Mouse (Mus musculus) stomach, embryonic 16.5 days (tissue): ENCODE measurements around the gene Hivep3. TPM values are rescaled to one million over a fixed set of nuclear protein-coding genes. Genes with fewer than 3 reads are reported as not detected.

Source experiments
- ATAC-seq: fragments of 200-750 bp; cut with Nextera tagmentation; 2 replicates; pipeline ENCODE4 v1.8.0; 2017; ENCODE audit warnings: moderate number of reproducible peaks, moderate TSS enrichment; ENCODE audit not compliant: insufficient read depth, low FRiP score
- H3K27ac ChIP-seq: fragments of 300-500 bp; sonication (generic); 2 replicates; pipeline ENCODE4 v1.5.1; 2014; ENCODE audit warnings: low read length
- H3K27me3 ChIP-seq: fragments of 300-500 bp; sonication (generic); 2 replicates; pipeline ENCODE4 v1.6.1; 2014; ENCODE audit warnings: low read length, control low read depth, mixed read lengths; ENCODE audit not compliant: control insufficient read depth, insufficient read depth
- H3K36me3 ChIP-seq: fragments of 300-500 bp; sonication (generic); 2 replicates; pipeline ENCODE4 v1.6.1; 2014; ENCODE audit warnings: low read length; ENCODE audit not compliant: control insufficient read depth, insufficient read depth
- H3K4me1 ChIP-seq: fragments of 300-500 bp; sonication (generic); 2 replicates; pipeline ENCODE4 v1.6.1; 2014; ENCODE audit warnings: low read length, control low read depth, mixed read lengths; ENCODE audit not compliant: control insufficient read depth, insufficient read depth
- H3K4me2 ChIP-seq: fragments of 300-500 bp; sonication (generic); 2 replicates; pipeline ENCODE4 v1.6.1; 2014; ENCODE audit warnings: low read depth, low read length, mixed read lengths
- H3K4me3 ChIP-seq: fragments of 300-500 bp; sonication (generic); replicated peaks from 2 replicates; pipeline ENCODE4 v1.5.1; 2014; ENCODE audit warnings: mild to moderate bottlenecking, low read length
- H3K9ac ChIP-seq: fragments of 300-500 bp; sonication (generic); 2 replicates; pipeline ENCODE4 v1.6.1; 2014; ENCODE audit warnings: low read length
- H3K9me3 ChIP-seq: fragments of 300-500 bp; sonication (generic); replicated peaks from 2 replicates; pipeline ENCODE4 v1.6.1; 2016; ENCODE audit warnings: low read length, control low read depth; ENCODE audit not compliant: control insufficient read depth
- WGBS: fragments of 180-500 bp; shearing (Covaris S2); extraction: QIAGEN DNeasy Blood & Tissue Kit; methylation state at CpG from one replicate; pipeline ENCODE4 v1.1.7; 2014; 5-methylcytosine and 5-hydroxymethylcytosine counted together
- polyA plus RNA-seq: library from polyadenylated mRNA; unstranded; fragments of >200 nt; fragmentation: Nextera tagmentation; extraction: Ambion mirVana; gene quantifications from 2 replicates; pipeline ENCODE4 v1.2.1, GENCODE M21; 2015

The Hivep3 gene
- polyA plus RNA-seq, 1 experiment from 2014 or later, result 8.8 TPM

GRCm38 (mm10) chr4:119961164-119961563 is 227.6 kb downstream of the Hivep3 start:
- Histone ChIP-seq H3K9ac (no peak overlapping the region), H3K36me3 (no peaks in the 10 kb centered on the region), H3K9me3 (no peaks in the 10 kb centered on the region), H3K4me3 (no peak overlapping the region), H3K4me2 (no peak overlapping the region), H3K4me1 (no peaks in the 10 kb centered on the region), H3K27me3 (no peaks in the 10 kb centered on the region), H3K27ac (no peak overlapping the region)
- no peak for ATAC-seq
- 83% methylated on average over 5 of the region's 5 CpGs for WGBS

GRCm38 (mm10) chr4:119962066-119962465 is 228.5 kb downstream of the Hivep3 start:
- Histone ChIP-seq H3K9me3 (no peaks in the 10 kb centered on the region), H3K4me3 (no peak overlapping the region), H3K4me2 (no peak overlapping the region), H3K9ac (no peak overlapping the region), H3K4me1 (no peaks in the 10 kb centered on the region), H3K36me3 (no peaks in the 10 kb centered on the region), H3K27me3 (no peaks in the 10 kb centered on the region), H3K27ac (no peak overlapping the region)
- WGBS, result 77% methylated on average over 5 of the region's 5 CpGs
- ATAC-seq, result no peak

GRCm38 (mm10) chr4:119966105-119967072 is 232.8 kb downstream of the Hivep3 start:
- no peaks in the 10 kb centered on the region for H3K9me3 ChIP-seq
- H3K36me3 ChIP-seq, result no peaks in the 10 kb centered on the region
- peak; percentile 63; the same call in 1 of the 2 replicates for ATAC-seq
- no peak overlapping the region for H3K9ac ChIP-seq
- H3K27ac ChIP-seq, result no peak overlapping the region
- no peak overlapping the region for H3K4me2 ChIP-seq
- 47% methylated on average over 20 of the region's 20 CpGs for WGBS
- H3K4me3 ChIP-seq, result no peak overlapping the region
- H3K27me3 ChIP-seq, result no peaks in the 10 kb centered on the region
- 0 out of 2 replicates have a peak, but pooled peaks cover 11% of the 10 kb centered on the region for H3K4me1 ChIP-seq

GRCm38 (mm10) chr4:119967073-119967608 is 233.6 kb downstream of the Hivep3 start:
- no peak for ATAC-seq
- Histone ChIP-seq H3K4me1 (0 out of 2 replicates have a peak, but pooled peaks cover 11% of the 10 kb centered on the region), H3K36me3 (no peaks in the 10 kb centered on the region), H3K9me3 (no peaks in the 10 kb centered on the region), H3K27me3 (no peaks in the 10 kb centered on the region), H3K9ac (no peak overlapping the region), H3K4me3 (no peak overlapping the region), H3K4me2 (no peak overlapping the region), H3K27ac (no peak overlapping the region)
- 65% methylated on average over 5 of the region's 5 CpGs for WGBS

GRCm38 (mm10) chr4:119967636-119968035 is 234.1 kb downstream of the Hivep3 start:
- H3K9ac ChIP-seq, result no peak overlapping the region
- no peak overlapping the region for H3K4me3 ChIP-seq
- 56% methylated on average over 2 of the region's 2 CpGs for WGBS
- no peak for ATAC-seq
- no peak overlapping the region for H3K4me2 ChIP-seq
- H3K4me1 ChIP-seq, result 0 out of 2 replicates have a peak, but pooled peaks cover 11% of the 10 kb centered on the region
- no peaks in the 10 kb centered on the region for H3K9me3 ChIP-seq
- H3K36me3 ChIP-seq, result no peaks in the 10 kb centered on the region
- no peak overlapping the region for H3K27ac ChIP-seq
- no peaks in the 10 kb centered on the region for H3K27me3 ChIP-seq

GRCm38 (mm10) chr4:119968071-119968470 is 234.5 kb downstream of the Hivep3 start:
- no peaks in the 10 kb centered on the region for H3K9me3 ChIP-seq
- 0 out of 2 replicates have a peak, but pooled peaks cover 11% of the 10 kb centered on the region for H3K4me1 ChIP-seq
- H3K36me3 ChIP-seq, result no peaks in the 10 kb centered on the region
- 0 out of 2 replicates have a peak overlapping the region, but pooled peaks have one; percentile 33 for H3K9ac ChIP-seq
- ATAC-seq, result peak; percentile 33; the same call in 1 of the 2 replicates
- H3K27me3 ChIP-seq, result no peaks in the 10 kb centered on the region
- H3K4me2 ChIP-seq, result no peak overlapping the region
- H3K4me3 ChIP-seq, result no peak overlapping the region
- no peak overlapping the region; the same call in 1 of the 2 replicates for H3K27ac ChIP-seq
- 24% methylated on average over 4 of the region's 4 CpGs for WGBS

- H3K27me3 ChIP-seq, result no peaks in the 10 kb centered on the region
- no peak overlapping the region for H3K9ac ChIP-seq
- H3K4me2 ChIP-seq, result no peak overlapping the region
- H3K27ac ChIP-seq, result no peak overlapping the region
- H3K36me3 ChIP-seq, result no peaks in the 10 kb centered on the region
- WGBS, result 55% methylated on average over 2 of the region's 2 CpGs
- H3K9me3 ChIP-seq, result no peaks in the 10 kb centered on the region
- H3K4me1 ChIP-seq, result 0 out of 2 replicates have a peak, but pooled peaks cover 11% of the 10 kb centered on the region
- no peak for ATAC-seq
- no peak overlapping the region for H3K4me3 ChIP-seq
Measured at GRCm38 (mm10) chr4:119968887-119969286, 235.3 kb downstream of the Hivep3 start.

GRCm38 (mm10) chr4:119970166-119970565 is 236.6 kb downstream of the Hivep3 start:
- 47% methylated on average over 9 of the region's 9 CpGs for WGBS
- H3K9me3 ChIP-seq, result no peaks in the 10 kb centered on the region
- no peaks in the 10 kb centered on the region for H3K27me3 ChIP-seq
- H3K4me2 ChIP-seq, result no peak overlapping the region
- H3K4me3 ChIP-seq, result no peak overlapping the region
- no peak for ATAC-seq
- H3K27ac ChIP-seq, result no peak overlapping the region
- 0 out of 2 replicates have a peak, but pooled peaks cover 11% of the 10 kb centered on the region for H3K4me1 ChIP-seq
- H3K36me3 ChIP-seq, result no peaks in the 10 kb centered on the region
- no peak overlapping the region for H3K9ac ChIP-seq

GRCm38 (mm10) chr4:119972375-119972774 is 238.8 kb downstream of the Hivep3 start:
- Histone ChIP-seq H3K36me3 (no peaks in the 10 kb centered on the region), H3K9me3 (no peaks in the 10 kb centered on the region), H3K4me3 (no peak overlapping the region), H3K9ac (no peak overlapping the region), H3K27ac (no peak overlapping the region), H3K4me2 (no peak overlapping the region), H3K27me3 (no peaks in the 10 kb centered on the region), H3K4me1 (0 out of 2 replicates have a peak, but pooled peaks cover 11% of the 10 kb centered on the region)
- ATAC-seq, result no peak
- 72% methylated on average over 6 of the region's 6 CpGs for WGBS
